Mouse (Mus musculus) adrenal gland (tissue): Measurements from ENCODE around the gene 4931409K22Rik.

Experiments
- intact Hi-C: fragments of 180-260 bp; cut with DNase I; formaldehyde crosslinking; loops from one replicate; pipeline ENCODE4 v1.15.1; 2025
- long read RNA-seq, 2 experiments: library from polyadenylated mRNA; unstranded; transcript quantifications; one replicate each; pipeline ENCODE4 v2.0.0; 2020; ENCODE audit warnings: borderline replicate concordance in 1 of 2; ENCODE audit not compliant: insufficient replicate concordance in 1 of 2

Gene 4931409K22Rik
- long read RNA-seq, experiment 1 = 0 reads
- long read RNA-seq, experiment 2 = 0 reads

DNA sequence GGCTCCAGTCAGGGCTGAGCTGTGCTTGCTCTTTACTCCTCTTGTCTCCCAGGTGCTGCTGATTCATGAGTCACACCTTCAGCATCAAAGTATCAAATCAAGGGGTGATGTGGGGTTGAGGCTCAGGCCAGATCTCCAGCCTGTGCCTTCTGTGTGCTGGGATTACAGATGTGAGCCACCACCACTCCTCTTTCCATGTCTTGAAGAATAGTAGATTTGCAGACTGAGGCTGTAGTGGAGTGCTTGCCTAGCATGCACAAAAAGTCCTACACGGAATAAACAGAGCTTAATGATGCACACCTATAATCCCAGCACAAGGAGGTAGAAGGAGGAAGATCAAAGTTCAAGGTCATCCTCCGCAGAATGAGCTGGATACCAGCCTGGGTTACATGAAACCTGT lies at the start of gene 4931409K22Rik:
Gene 4931409K22Rik (minus strand): TSS at position 101 of the 400 bp plus-strand sequence.
- intact Hi-C loops = no loop called here

DNA sequence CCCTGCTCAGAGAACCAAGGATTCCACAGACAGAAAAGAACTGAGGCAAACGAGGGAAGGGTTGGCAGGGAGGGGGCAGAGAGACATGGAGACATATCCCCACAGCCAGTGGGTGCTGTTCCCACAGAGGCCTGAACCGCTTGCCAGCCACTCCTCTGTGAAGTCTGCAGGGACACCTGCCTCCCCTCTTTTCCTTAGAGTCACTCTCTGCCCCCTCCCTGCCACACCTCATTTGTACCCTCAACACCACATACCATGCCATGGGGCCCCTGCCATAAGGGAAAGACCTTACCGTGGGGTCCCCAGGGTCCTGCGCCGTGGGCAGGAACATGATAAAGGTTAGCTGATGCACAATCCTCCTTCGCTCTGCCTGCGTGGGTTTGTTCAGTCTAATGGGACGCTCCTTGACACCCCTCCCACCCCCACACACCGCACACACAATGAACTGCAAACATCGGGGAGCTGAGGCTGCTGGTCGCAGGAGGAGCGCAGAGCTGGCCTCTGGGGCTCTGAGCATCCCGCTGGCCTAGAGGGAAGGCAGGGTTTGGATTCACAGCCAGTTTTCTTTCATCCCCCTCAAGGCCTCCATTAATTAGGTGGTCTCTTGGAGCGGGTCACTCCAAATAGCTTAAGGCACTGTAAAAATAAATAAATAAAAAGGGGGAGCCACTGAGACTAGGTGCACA lies 49.5 kb upstream of the 4931409K22Rik start:
- intact Hi-C loops = no loop called here

DNA sequence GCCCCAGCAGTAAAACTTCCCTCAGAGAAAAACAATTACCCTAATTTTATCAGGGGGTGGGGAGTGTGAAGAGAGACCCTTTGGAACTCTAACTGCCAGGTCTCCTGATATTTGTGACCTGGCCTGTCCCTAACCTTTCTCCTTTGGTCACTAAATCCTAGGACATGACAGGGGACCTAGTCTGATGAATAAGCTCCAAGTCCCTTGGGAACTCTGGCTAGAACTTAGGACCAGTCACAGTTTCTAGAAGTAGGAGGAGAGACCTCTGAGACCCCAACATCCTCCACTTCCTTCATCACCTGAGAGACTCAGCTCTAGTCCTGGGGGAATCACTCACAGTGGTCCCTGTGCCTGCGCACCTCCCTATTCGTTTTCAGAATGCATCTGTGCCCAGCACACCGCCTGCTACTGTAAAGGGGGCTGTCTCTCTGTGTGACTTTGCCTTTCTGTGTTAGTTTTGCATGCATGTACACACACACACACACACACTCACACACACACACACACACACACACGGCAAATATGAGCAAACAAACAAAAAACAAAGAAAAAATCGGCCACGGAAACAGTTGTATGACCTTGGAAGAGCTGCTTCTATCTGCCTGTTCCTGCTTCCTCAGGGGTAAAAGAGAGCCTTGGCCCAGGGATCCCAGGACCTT lies 48.8 kb upstream of the 4931409K22Rik start:
- intact Hi-C loops = no loop called here

DNA sequence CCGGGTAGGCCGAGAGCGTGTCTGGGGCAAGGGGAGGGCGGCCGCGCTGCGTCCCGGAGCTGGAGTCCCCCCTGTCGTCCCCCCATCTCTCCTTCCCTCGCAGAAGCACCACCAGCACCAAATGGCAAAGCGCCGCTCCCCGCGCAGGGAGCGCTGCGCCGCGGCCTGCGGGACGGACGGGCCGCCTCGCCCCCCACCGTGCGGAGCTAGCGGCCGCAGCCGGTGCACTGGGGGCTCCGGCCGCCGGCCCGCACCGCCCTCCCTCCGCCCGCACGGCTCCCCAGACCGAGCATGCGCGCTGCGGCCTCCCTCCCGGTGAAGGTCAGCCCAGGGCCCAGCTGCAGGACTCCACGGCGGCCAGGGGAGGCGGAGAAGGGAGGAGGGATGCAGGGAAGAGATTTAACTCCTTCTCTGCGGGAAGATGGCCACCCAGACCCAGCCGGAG lies 48.1 kb upstream of the 4931409K22Rik start:
- intact Hi-C loops = no loop called here

GRCm38 (mm10) chr5:24604080-24604655 lies 47.6 kb upstream of the 4931409K22Rik start:
- intact Hi-C loops = no loop called here

DNA sequence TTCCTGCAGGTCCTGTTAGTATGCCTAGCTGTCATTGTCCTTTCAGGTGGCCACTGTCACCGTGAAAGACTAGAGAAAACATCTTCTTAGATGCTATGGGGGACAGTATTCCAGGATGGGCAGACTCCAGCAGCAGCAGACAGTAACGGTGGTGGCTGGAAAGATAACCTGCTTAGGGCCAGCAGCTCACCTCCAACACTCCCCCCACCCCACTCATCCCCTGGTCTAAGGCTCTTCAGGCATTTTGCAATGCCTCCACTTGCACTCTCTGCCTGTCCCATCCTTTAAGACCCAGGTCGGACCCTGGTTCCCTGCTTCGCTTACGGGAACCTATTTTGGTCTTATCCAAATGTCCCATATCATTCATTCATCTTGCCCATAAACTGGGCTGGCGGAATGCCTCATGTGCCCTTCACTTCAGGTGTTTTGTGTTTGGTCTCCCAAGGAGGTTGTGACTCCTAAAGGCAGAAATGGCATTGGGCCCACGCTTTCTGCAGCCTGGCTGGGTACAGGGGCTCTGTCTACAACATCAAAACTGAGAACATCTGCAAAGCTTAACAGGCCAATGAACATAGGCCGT lies 46.9 kb upstream of the 4931409K22Rik start:
- intact Hi-C loops = no loop called here

- intact Hi-C loops = no loop called here
Measured at GRCm38 (mm10) chr5:24602751-24603343, 46.2 kb upstream of the 4931409K22Rik start.

DNA sequence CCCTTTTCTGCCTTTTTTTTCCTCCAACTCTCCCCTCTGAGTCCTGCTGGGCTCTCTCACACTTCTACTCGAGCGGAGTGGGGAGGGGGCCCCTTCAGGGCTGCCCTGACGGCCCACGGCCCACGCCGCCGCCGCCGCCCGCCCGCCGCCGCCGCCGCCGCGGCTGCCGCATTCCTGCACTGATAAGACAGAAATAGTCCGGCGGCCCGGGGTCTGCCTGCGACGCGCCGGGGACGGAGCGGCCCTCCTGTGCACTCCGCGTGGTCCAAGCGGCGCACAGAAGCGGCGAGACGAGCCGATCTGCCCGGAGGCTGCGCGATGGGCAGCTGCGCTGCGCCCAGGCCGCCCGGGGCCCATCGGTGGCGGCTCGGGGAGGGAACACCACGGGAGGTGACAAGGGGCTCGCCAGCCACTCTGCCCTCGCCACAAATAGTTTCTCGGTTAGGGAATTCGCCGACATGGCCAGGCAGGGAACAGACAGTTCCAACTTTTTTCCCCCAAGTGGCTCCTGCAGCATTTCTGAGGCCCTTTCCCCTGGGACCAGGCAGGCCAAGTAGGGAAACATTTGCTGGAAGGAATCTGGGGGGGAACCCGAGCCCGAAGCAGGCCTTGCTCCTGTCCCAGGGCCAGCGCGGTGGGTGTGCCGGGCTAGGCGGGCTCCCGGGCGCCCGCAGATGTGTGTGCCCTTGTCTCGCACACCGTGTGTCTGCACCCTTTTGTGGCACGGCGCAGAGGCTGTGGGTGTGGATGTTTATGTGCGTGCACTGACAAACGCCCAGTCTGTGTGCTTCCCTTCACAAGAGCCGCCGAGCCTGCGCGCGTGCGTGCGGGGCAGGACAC lies 45.5 kb upstream of the 4931409K22Rik start:
- intact Hi-C loops = no loop called here

DNA sequence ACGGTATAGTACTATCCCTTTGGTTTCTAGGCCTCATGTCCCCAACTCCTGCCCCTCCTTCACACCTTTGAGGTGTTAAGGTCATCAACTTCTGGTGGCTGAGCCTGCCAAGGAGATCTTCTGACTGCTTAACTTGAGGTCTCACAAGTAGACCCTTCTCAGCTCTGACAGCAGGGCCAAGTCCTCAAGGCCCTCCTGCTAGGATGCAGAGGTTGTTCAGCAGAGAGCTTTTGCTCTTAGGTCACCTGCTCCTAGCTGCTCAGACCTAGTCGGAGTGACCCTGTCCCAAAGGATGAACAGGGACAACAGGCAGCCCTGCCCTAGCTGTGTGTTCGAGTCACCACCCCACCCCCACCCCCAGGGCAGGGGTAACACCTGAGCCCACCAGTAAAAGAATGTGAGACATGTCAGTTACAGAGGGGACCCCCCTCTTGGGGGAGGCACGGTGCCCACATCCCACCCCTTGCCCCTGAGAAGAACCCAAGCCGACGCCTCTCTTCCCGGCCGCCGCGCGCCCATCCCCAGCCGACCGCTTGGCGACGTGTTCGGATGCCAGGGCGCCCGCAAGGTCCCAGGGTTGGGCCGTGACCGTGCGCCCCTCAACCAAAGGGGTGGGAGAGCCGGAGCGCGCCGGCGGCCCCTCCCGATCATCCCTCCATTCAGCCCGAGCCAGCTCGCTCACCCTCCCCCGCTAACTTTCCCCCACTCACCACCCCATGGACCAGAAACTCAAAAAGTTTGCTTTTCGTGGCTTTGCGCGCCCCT lies 44.6 kb upstream of the 4931409K22Rik start:
- intact Hi-C loops = no loop called here

DNA sequence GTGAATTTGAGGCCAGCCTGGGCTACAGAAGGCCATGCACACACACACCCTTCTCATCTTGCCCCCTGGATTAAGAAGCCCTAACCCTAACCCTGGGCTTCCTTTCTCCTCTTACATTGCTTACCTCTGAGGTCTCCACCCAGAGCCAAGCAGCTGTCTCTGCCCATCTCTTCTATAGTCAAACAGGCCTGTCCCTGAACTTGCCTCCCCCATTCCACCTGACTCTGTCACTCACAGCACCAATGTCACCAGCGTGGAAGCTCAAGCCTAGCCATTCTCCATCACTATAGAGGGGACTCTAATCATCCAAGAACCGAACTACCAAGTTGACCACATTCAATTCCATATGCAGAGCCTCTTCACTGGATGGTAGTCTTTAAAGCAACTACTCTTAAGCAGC lies 43.6 kb upstream of the 4931409K22Rik start:
- intact Hi-C loops = no loop called here

GRCm38 (mm10) chr5:24599137-24599536 lies 42.5 kb upstream of the 4931409K22Rik start:
- intact Hi-C loops = loop anchor here (5.0 kb wide), 1 partner anchor 53 kb away; no protein-coding TSS in a partner anchor

DNA sequence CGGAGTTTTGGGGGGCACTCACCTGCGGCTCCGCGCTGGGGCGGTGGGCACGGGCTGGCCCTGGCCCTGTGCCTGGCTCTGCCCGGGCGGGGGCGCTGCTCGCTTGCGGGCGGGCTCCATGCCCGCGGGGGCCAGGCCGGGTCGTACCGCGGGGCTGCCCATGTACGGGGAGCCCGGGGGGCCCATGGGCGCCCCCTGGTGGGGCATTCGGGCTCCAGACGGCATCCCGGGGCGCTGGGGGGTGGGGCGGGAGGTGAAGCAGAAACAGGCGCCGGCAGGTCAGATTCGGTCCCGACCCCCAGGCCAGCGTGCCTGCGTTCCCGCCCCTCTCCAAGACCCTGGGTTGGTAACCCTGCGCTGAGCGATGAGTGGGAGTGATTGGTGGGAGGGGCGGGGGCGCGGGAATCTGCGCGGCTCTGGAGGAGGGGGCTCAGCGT lies 42.0 kb upstream of the 4931409K22Rik start:
- intact Hi-C loops = loop anchor here (5.0 kb wide), 1 partner anchor 54 kb away; no protein-coding TSS in a partner anchor

DNA sequence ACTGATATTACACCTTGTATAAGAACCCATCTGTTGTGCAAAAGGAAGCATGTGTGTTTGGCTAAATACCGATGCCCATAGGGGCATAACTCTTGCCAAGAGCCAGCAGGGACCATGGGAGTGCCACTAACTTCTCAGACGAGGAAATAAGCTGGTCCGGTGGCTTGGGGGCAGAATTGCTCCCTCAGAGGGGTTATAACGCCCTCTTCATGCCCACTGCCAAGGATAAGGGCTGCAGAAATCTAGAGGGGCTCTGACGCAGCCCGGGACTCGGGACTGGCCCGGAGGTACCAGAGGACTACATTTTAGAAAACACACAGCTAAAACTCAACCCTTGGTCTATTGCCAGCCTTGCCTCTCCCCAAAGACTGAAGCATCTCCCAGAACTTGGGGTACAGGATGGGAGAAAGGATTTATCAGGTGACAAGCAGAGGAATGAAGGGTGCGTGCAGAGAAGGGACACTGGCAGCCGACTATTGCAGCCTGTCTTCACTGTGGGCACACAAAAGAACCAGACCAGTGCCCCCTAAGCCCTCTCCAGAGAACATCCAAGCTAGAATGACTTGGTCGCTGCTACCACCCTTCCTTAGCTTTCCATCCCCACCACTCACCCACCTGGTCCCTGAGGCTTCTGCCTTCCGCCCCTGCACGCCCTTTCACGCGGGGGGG lies 41.4 kb upstream of the 4931409K22Rik start:
- intact Hi-C loops = loop anchor here (5.0 kb wide), 1 partner anchor 54 kb away; no protein-coding TSS in a partner anchor

GRCm38 (mm10) chr5:24597221-24597728 lies 40.7 kb upstream of the 4931409K22Rik start:
- intact Hi-C loops = loop anchor here (5.0 kb wide), 1 partner anchor 55 kb away; no protein-coding TSS in a partner anchor

GRCm38 (mm10) chr5:24596519-24597171 lies 40.0 kb upstream of the 4931409K22Rik start:
- intact Hi-C loops = loop anchor here (5.0 kb wide), 1 partner anchor 56 kb away; no protein-coding TSS in a partner anchor

- intact Hi-C loops = loop anchor here (5.0 kb wide), 1 partner anchor 56 kb away; no protein-coding TSS in a partner anchor
Measured at GRCm38 (mm10) chr5:24595786-24596380, 39.3 kb upstream of the 4931409K22Rik start.

DNA sequence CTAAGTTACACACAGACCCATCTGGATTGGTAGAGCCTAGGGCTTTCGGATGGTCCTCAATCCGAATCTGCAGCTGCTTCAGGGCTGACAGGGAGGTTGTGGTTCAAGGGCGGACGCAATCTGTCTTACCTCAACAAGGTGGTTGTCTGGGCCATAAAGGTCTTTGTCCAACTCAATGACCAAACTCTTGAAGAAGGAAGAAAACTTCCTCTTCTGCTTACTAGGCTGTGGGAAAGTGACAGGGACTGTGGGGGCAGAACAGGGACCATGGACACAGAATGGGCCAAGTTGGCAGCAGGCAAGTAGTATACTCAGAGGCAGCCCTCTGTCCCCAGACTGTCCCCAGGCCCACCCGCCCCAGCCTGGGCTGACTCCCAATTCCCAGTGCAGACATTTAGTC lies 38.7 kb upstream of the 4931409K22Rik start:
- intact Hi-C loops = loop anchor here (5.0 kb wide), 1 partner anchor 57 kb away; no protein-coding TSS in a partner anchor

DNA sequence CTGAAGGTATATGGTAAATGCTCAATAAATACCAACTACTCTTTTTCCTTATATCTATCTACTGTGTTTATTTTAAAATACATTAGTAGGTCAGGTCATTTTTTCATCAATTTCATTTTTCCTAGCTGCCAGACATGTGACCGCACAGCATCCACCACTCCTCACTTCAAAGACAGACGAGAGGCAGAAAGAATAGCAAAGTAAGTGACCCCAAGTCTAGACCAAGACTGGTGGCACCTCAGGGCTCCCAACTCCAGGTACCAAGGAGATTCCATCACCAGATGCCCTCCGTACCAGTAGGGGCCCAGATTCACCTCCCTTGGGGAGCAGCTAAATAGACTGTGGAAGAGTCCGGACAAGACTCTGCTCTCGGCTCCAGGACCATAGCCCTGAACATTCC lies 37.7 kb upstream of the 4931409K22Rik start:
- intact Hi-C loops = loop anchor here (5.0 kb wide), 1 partner anchor 62 kb away; no protein-coding TSS in a partner anchor
